Mouse (Mus musculus) hindbrain, embryonic 12.5 days (tissue): ENCODE results near the gene Snrnp200. TPM values are rescaled to one million over a fixed set of nuclear protein-coding genes. Genes with fewer than 3 reads are reported as not detected.
A peak's percentile ranks its signal among the peaks of the same experiment; 100 is the strongest.
"Not testable (repeated sequence)": the region's sequence is repeated elsewhere in the genome, so short reads cannot be mapped to it uniquely, and the experiment has no call there.

Experiments
- ATAC-seq: fragments of 200-750 bp; cut with Nextera tagmentation; 2 replicates; pipeline ENCODE4 v1.8.0; 2017; ENCODE audit warnings: moderate TSS enrichment; ENCODE audit not compliant: low FRiP score
- H3K27ac ChIP-seq: fragments of 300-500 bp; sonication (generic); 2 replicates; pipeline ENCODE4 v1.5.1; 2016; ENCODE audit warnings: mild to moderate bottlenecking
- H3K27me3 ChIP-seq: fragments of 300-500 bp; sonication (generic); 2 replicates; pipeline ENCODE4 v1.6.1; 2016; ENCODE audit warnings: mild to moderate bottlenecking
- H3K36me3 ChIP-seq: fragments of 300-500 bp; sonication (generic); 2 replicates; pipeline ENCODE4 v1.6.1; 2016; ENCODE audit warnings: mild to moderate bottlenecking
- H3K4me1 ChIP-seq: fragments of 300-500 bp; sonication (generic); 2 replicates; pipeline ENCODE4 v1.6.1; 2016
- H3K4me2 ChIP-seq: fragments of 300-500 bp; sonication (generic); replicated peaks from 2 replicates; pipeline ENCODE4 v1.6.1; 2016; ENCODE audit warnings: mild to moderate bottlenecking
- H3K4me3 ChIP-seq: fragments of 300-500 bp; sonication (generic); 2 replicates; pipeline ENCODE4 v1.5.1; 2016; ENCODE audit warnings: mild to moderate bottlenecking
- H3K9ac ChIP-seq: fragments of 300-500 bp; sonication (generic); 2 replicates; pipeline ENCODE4 v1.6.1; 2016; ENCODE audit warnings: mild to moderate bottlenecking, moderate library complexity
- H3K9me3 ChIP-seq: fragments of 300-500 bp; sonication (generic); replicated peaks from 2 replicates; pipeline ENCODE4 v1.6.1; 2016; ENCODE audit warnings: mild to moderate bottlenecking
- WGBS: fragments of 180-500 bp; shearing (Covaris S2); methylation state at CpG from one replicate; pipeline ENCODE4 v1.1.7; 2016; 5-methylcytosine and 5-hydroxymethylcytosine counted together
- polyA plus RNA-seq: library from polyadenylated mRNA; unstranded; fragments of >200 nt; fragmentation: Nextera tagmentation; extraction: Ambion mirVana; gene quantifications from 2 replicates; pipeline ENCODE4 v1.2.1, GENCODE M21; 2016

Gene Snrnp200
- polyA plus RNA-seq, 1 experiment from 2014 or later: 86.8 TPM

DNA sequence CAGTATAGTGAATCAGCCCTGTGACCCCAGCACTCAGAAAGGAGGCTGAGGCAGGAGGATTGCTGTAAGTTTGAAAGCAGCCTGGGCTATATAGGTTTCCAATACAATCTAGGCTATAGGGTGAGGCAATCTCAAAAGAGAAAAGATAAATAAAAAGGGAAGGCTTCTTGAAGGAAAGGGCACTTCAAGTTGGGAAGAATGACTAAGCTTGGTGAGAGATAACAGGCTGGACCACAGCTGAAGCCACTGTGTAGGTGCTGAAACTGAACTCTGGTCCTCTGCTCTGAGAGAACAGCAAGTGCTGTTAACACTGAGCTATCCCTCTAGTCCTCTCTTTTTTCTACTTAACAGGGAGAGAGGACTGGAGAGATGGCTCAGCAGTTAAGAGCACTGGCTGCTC, 54.3 kb downstream of the Snrnp200 start:
- H3K9me3 ChIP-seq: no peaks in the 10 kb centered on the region
- H3K27me3 ChIP-seq: no peaks in the 10 kb centered on the region
- H3K36me3 ChIP-seq: peaks cover 26% of the 10 kb centered on the region
- no peak overlapping the region for H3K4me3 ChIP-seq
- no peak overlapping the region for H3K4me2 ChIP-seq
- H3K9ac ChIP-seq: no peak overlapping the region
- H3K27ac ChIP-seq: no peak overlapping the region
- no peaks in the 10 kb centered on the region for H3K4me1 ChIP-seq
- ATAC-seq: no peak

DNA sequence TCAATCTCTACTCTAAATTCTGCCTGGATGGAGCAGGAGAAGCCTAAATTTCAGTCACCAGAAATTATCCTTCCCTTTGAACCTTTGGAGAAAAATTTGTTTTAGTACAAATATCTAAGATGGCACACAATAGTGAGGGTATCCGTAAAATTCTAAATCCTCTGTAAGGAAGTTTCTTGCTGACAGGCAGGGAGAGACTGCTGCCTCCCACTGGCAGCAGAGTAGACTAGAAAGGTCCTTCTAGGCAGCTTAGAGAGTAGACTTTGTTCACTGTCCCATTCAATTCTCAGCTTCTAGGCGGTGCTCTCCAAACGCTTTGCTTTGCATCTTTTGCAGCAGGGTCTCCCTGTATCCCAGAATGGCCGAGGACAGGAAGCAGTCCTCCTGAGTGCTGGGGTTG, 59.7 kb downstream of the Snrnp200 start:
- Histone ChIP-seq H3K4me2 (no peak overlapping the region), H3K27ac (no peak overlapping the region), H3K9ac (no peak overlapping the region), H3K9me3 (no peaks in the 10 kb centered on the region), H3K4me1 (peaks cover 4% of the 10 kb centered on the region), H3K27me3 (no peaks in the 10 kb centered on the region), H3K36me3 (peaks cover 2% of the 10 kb centered on the region; the same call in 1 of the 2 replicates), H3K4me3 (no peak overlapping the region)
- 41% methylated on average over 4 of the region's 4 CpGs for WGBS
- no peak for ATAC-seq

DNA sequence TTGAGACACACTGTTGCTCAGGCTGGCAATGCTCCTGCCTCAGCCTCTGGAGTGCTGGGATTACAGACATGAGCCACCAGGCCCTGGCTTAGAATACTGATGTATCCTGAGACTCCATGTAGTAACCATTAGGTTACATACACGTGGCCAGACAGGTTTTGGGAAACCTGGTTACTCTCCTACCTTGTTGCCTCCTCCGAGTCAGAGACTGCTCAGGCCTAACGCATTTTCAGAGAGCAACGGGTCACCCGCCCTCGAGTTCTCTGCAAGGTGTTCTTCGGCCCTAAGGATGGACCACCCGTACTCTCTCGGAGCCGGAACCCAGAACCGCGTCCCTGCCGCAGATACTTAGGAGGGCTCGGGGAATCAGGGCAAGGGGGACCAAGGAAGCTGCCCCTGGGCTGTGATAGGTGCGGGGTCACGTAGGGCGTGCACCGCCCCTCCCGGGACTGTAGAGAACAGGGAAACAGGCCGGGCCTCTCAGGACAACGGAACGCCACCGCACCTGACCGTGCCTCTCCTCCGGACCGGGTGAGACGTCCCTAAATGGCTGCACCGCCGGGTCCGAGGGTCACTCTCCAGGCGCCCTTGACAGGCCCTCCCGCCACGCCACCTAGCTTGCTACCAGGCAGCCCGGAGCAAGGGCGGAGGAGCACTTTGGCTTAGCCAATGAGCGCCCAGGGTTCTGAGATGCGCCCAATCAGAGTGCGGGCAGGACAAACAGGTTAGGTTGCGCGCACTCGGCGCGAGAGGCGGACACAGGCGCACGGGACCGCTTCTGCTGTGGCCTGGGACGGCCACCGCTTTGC, 61.5 kb downstream of the Snrnp200 start, which contains the start of gene Stard7:
Gene Stard7, plus strand, starts transcription at position 728 of the 809 bp plus-strand sequence.
- Histone ChIP-seq H3K27ac (peak within 1 kb of the TSS; percentile 93), H3K4me1 (peaks cover 4% of the 10 kb centered on the region), H3K27me3 (no peaks in the 10 kb centered on the region), H3K4me3 (peak within 1 kb of the TSS; percentile 98), H3K4me2 (peak within 1 kb of the TSS; percentile 81), H3K36me3 (peaks cover 2% of the 10 kb centered on the region; the same call in 1 of the 2 replicates), H3K9ac (peak within 1 kb of the TSS; percentile 87), H3K9me3 (no peaks in the 10 kb centered on the region)
- ATAC-seq: peak; percentile 99
- WGBS: under 1% methylated on average over 49 of the region's 49 CpGs

DNA sequence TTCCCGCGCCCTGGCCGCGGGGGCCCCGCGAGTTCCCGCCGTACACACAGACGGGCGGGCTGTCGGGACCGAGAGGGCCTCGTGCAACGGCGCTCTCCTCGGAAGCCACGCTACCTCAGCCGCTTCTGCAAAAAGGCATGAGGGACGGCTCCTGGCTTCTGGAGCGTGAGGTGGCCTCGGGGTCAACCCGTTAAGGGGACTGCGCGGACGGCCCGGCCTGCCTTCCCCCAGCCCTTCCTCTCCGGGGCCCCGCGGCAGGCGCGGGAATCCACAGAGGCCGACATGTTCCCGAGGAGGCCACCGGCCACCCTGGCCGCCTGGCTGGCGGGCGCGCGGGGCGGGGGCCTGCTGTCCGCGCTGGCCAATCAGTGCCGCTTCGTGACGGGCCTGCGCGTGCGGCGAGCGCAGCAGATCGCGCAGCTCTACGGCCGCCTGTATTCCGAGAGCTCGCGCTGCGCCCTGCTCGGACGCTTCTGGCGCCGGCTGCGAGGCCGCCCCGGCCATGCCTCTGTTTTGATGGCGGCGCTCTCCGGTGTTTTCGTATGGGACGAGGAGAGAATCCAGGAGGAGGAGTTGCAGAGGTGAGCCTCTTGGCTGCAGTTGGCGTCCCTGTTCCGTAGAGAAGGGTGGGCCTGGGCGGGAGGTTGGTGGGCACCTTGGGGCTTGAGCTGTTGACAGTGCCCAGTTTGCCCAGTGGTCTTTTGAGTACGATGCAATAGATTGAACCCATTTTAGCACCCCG, 62.3 kb downstream of the Snrnp200 start:
- peak; percentile 97 for ATAC-seq
- H3K9me3 ChIP-seq: no peaks in the 10 kb centered on the region
- WGBS: under 1% methylated on average over 74 of the region's 75 CpGs
- peak overlapping the region; percentile 87 for H3K9ac ChIP-seq
- H3K4me3 ChIP-seq: peak overlapping the region; percentile 98
- peaks cover 2% of the 10 kb centered on the region; the same call in 1 of the 2 replicates for H3K36me3 ChIP-seq
- no peaks in the 10 kb centered on the region for H3K27me3 ChIP-seq
- H3K27ac ChIP-seq: peak overlapping the region; percentile 93
- H3K4me1 ChIP-seq: peaks cover 10% of the 10 kb centered on the region
- peak overlapping the region; percentile 81 for H3K4me2 ChIP-seq

DNA sequence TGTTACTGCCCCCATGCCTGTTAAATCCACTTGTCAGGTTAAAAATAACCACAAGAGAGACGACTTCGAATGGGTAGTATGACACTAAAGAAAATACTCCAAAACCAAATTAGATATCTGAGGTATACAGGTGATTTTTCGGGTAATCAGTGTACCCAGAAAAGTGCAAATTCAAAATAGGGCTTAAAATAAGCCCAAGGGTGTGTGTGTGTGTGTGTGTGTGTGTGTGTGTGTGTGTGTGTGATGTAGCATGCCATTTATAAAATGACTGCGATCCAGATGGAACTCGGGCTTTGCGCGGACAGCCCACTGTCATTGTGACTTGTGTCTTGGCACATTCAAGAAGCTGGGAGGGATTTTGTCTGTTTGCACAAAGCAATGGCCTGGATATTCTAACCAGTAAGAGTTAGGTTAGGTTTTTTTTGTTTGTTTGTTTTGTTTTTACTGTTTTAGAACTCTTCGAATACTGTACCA, 62.9 kb downstream of the Snrnp200 start:
- Histone ChIP-seq H3K4me3 (peak overlapping the region; percentile 98), H3K4me2 (peak overlapping the region; percentile 81), H3K27me3 (no peaks in the 10 kb centered on the region), H3K4me1 (peaks cover 12% of the 10 kb centered on the region), H3K36me3 (peaks cover 2% of the 10 kb centered on the region; the same call in 1 of the 2 replicates), H3K9ac (peak overlapping the region; percentile 87), H3K27ac (peak overlapping the region; percentile 93), H3K9me3 (no peaks in the 10 kb centered on the region)
- ATAC-seq: no peak
- 14% methylated on average over 8 of the region's 8 CpGs for WGBS

DNA sequence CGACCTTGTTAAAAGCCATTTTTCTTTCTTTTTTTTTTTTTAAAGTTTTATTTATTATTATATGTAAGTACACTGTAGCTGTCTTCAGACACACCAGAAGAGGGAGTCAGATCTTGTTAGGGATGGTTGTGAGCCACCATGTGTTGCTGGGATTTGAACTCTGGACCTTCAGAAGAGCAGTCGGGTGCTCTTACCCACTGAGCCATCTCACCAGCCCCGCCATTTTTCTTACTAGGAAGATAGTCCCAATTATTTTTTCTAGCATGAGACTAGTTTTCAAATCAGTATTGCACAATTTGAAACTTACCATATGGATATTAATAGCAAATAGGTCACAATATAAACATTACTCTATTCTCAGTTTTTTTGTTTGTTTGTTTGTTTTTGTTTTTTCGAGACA, 63.9 kb downstream of the Snrnp200 start:
- H3K36me3 ChIP-seq, H3K4me3 ChIP-seq, H3K27ac ChIP-seq, H3K27me3 ChIP-seq, H3K9me3 ChIP-seq, ATAC-seq, H3K9ac ChIP-seq: not testable (repeated sequence)
- H3K4me1 ChIP-seq: peaks cover 12% of the 10 kb centered on the region
- H3K4me2 ChIP-seq: 0 out of 2 replicates have a peak overlapping the region, but pooled peaks have one; percentile 81
- 96% methylated on average over 4 of the region's 4 CpGs for WGBS

DNA sequence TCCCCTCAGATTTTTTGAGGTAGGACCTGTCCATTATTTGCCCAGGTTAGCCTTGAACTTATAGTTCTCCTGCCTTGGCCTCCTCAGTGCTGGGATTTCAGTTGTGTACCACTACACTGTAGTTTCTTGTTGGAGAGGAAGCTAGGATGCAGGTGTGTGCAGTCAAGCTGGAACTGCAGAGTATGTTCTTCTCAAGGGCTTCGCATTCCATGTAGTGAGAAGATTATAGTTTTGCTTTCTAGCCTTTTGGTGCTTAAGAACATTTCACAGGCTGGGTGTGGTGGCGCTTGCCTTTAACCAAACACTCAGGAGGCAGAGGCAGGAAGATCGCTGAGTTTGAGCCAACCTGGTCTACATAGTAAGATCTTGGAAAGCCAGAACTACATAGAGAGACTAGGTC, 64.6 kb downstream of the Snrnp200 start:
- no peak for ATAC-seq
- Histone ChIP-seq H3K4me3 (no peak overlapping the region), H3K27ac (no peak overlapping the region), H3K27me3 (no peaks in the 10 kb centered on the region), H3K9me3 (no peaks in the 10 kb centered on the region), H3K36me3 (peaks cover 2% of the 10 kb centered on the region; the same call in 1 of the 2 replicates), H3K4me1 (peaks cover 12% of the 10 kb centered on the region), H3K9ac (no peak overlapping the region), H3K4me2 (no peak overlapping the region)
- WGBS: 97% methylated on average over 3 of the region's 3 CpGs

DNA sequence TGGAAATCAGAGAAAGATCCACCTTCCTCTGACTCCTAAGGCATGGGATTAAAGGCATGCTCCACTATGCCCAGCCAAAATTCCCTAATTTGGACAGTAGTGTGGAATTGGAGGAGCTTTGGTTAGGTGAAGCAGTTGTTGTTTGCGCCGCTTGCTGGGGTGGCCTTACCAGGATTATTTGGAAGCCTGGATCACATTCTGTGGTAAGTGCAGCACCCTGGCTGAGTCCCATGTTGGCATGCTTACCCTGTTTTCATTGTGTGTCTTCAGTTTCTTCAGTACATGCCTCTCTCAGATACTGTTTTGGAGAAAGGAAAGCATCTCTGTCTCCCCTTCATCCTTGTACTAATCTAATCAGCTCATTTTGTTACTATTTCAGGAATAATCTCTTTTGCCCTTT, 66.4 kb downstream of the Snrnp200 start:
- H3K4me3 ChIP-seq: no peak overlapping the region
- H3K27me3 ChIP-seq: no peaks in the 10 kb centered on the region
- H3K9me3 ChIP-seq: no peaks in the 10 kb centered on the region
- H3K27ac ChIP-seq: no peak overlapping the region
- no peak for ATAC-seq
- no peak overlapping the region for H3K4me2 ChIP-seq
- H3K4me1 ChIP-seq: peaks cover 12% of the 10 kb centered on the region
- 0 out of 2 replicates have a peak overlapping the region, but pooled peaks have one; percentile 1 for H3K9ac ChIP-seq
- WGBS: 84% methylated on average over 2 of the region's 2 CpGs
- peaks cover 2% of the 10 kb centered on the region; the same call in 1 of the 2 replicates for H3K36me3 ChIP-seq

DNA sequence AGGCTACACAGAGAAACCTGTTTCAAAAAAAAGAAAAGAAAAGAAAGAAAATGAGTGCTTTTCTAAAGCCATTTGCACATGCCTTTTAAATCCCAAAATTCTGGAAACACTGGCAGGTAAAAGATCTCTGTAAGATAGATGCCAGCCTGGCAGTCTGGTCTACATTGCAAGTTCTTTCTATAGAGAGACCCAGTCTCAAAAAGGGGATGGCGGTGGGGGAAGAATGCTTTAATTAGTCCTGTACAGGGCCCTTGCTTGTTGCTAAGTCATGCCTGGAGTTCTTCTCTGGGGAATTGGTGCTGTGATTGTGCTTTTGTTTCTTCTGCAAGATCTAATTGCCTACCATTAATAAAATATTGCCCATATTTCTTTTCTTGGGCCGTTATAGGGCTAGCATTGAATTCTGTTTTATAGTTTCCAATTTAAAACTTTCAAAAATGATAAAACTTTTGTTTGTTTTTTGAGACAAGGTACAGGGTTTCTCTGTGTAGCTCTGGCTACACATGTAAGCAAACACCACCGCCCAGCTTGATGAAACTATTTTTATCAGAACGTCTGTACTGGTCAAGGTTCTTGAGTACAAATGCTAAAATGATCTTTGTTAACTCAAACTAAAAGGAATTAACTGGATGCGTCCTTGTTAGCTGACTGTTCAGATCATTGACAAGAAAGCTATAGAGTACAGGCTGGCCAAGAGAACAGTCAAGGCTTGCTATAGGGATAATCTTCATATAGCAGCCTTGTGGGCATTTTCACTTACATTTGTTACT, 67.5 kb downstream of the Snrnp200 start:
- no peaks in the 10 kb centered on the region for H3K9me3 ChIP-seq
- H3K4me2 ChIP-seq: no peak overlapping the region
- H3K9ac ChIP-seq: no peak overlapping the region
- peaks cover 12% of the 10 kb centered on the region for H3K4me1 ChIP-seq
- no peaks in the 10 kb centered on the region for H3K27me3 ChIP-seq
- H3K27ac ChIP-seq: no peak overlapping the region
- ATAC-seq: no peak
- H3K36me3 ChIP-seq: peaks cover 2% of the 10 kb centered on the region; the same call in 1 of the 2 replicates
- no peak overlapping the region for H3K4me3 ChIP-seq
- 85% methylated on average over 5 of the region's 5 CpGs for WGBS

DNA sequence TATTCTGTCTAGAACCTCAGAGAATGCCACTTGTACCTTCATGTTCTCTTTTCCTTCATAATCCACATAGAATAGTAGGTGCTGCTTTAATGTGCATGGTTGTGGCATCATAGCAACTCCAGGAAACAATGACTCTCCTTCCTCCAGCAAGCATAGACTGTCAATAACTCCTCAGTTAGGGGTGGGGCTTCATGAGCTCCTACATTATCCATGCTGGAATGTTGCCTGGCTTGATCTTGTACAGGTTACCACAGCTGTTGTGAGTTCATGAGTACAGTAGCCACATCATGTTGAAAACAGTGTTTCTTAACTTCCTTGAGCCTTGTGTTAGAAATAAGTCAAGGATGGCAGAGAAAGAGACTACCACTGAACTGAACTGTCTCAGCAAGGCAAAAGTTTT, 70.0 kb downstream of the Snrnp200 start:
- no peak overlapping the region for H3K4me2 ChIP-seq
- no peaks in the 10 kb centered on the region for H3K27me3 ChIP-seq
- no peaks in the 10 kb centered on the region for H3K36me3 ChIP-seq
- H3K4me3 ChIP-seq: no peak overlapping the region
- no peak overlapping the region for H3K9ac ChIP-seq
- no peaks in the 10 kb centered on the region for H3K9me3 ChIP-seq
- H3K27ac ChIP-seq: no peak overlapping the region
- peaks cover 8% of the 10 kb centered on the region; the same call in 1 of the 2 replicates for H3K4me1 ChIP-seq
- ATAC-seq: no peak
